Mouse (Mus musculus): ENCODE data around the gene Nav2.
A peak's percentile ranks its signal among the peaks of the same experiment; 100 is the strongest.

The Nav2 gene

GRCm38 (mm10) chr7:49496766-49497425 is 588.4 kb downstream of the Nav2 start:
- peaks cover 4% of the 10 kb centered on the region for H3K4me1 ChIP-seq (replicated peaks; ENCODE audit: low read depth, low read length)
- H3K4me3 ChIP-seq (replicated peaks; ENCODE audit: low read length), result peak overlapping the region; percentile 39; the same call in 1 of the 2 replicates
- no peak for TF ChIP-seq POU5F1 (IDR thresholded peaks at IDR 0.05; ENCODE audit: borderline replicate concordance, low read length)
- TF ChIP-seq NANOG (IDR thresholded peaks at IDR 0.05; ENCODE audit: borderline replicate concordance, low read length), result no peak
- TF ChIP-seq CTCF (conservative IDR thresholded peaks at IDR 0.05; ENCODE audit: low read length), result no peak
- no peaks in the 10 kb centered on the region for H3K27me3 ChIP-seq (ENCODE audit: insufficient read depth, low read length)
- no peaks in the 10 kb centered on the region for H3K9me3 ChIP-seq (ENCODE audit: low read length)
- peaks cover 6% of the 10 kb centered on the region for H3K36me3 ChIP-seq (ENCODE audit: insufficient read depth, low read length)

- TF ChIP-seq POU5F1 (IDR thresholded peaks at IDR 0.05; ENCODE audit: borderline replicate concordance, low read length) (no peak), NANOG (IDR thresholded peaks at IDR 0.05; ENCODE audit: borderline replicate concordance, low read length) (no peak), CTCF (conservative IDR thresholded peaks at IDR 0.05; ENCODE audit: low read length) (no peak)
- peaks cover 4% of the 10 kb centered on the region for H3K4me1 ChIP-seq (replicated peaks; ENCODE audit: low read depth, low read length)
- H3K4me3 ChIP-seq (replicated peaks; ENCODE audit: low read length), result peak overlapping the region; percentile 39; the same call in 1 of the 2 replicates
- H3K27me3 ChIP-seq (ENCODE audit: insufficient read depth, low read length), result no peaks in the 10 kb centered on the region
- peaks cover 4% of the 10 kb centered on the region; the same call in 1 of the 2 replicates for H3K36me3 ChIP-seq (ENCODE audit: insufficient read depth, low read length)
- no peaks in the 10 kb centered on the region for H3K9me3 ChIP-seq (ENCODE audit: low read length)
These were observed 588.9 kb downstream of the Nav2 start for GRCm38 (mm10) chr7:49497426-49497892.

- no peak overlapping the region for H3K4me3 ChIP-seq (replicated peaks; ENCODE audit: low read length)
- no peaks in the 10 kb centered on the region; the same call in 1 of the 2 replicates for H3K36me3 ChIP-seq (ENCODE audit: insufficient read depth, low read length)
- H3K27me3 ChIP-seq (ENCODE audit: insufficient read depth, low read length), result no peaks in the 10 kb centered on the region
- no peaks in the 10 kb centered on the region for H3K9me3 ChIP-seq (ENCODE audit: low read length)
- TF ChIP-seq NANOG (IDR thresholded peaks at IDR 0.05; ENCODE audit: borderline replicate concordance, low read length) (no peak), CTCF (conservative IDR thresholded peaks at IDR 0.05; ENCODE audit: low read length) (no peak), POU5F1 (IDR thresholded peaks at IDR 0.05; ENCODE audit: borderline replicate concordance, low read length) (no peak)
- peaks cover 20% of the 10 kb centered on the region for H3K4me1 ChIP-seq (replicated peaks; ENCODE audit: low read depth, low read length)
These were observed 591.1 kb downstream of the Nav2 start for GRCm38 (mm10) chr7:49499598-49499997.

- H3K4me1 ChIP-seq (replicated peaks; ENCODE audit: low read depth, low read length), result peaks cover 34% of the 10 kb centered on the region
- no peaks in the 10 kb centered on the region; the same call in 1 of the 2 replicates for H3K36me3 ChIP-seq (ENCODE audit: insufficient read depth, low read length)
- no peak overlapping the region for H3K4me3 ChIP-seq (replicated peaks; ENCODE audit: low read length)
- H3K27me3 ChIP-seq (ENCODE audit: insufficient read depth, low read length), result no peaks in the 10 kb centered on the region
- no peak for TF ChIP-seq NANOG (IDR thresholded peaks at IDR 0.05; ENCODE audit: borderline replicate concordance, low read length)
- no peak for TF ChIP-seq POU5F1 (IDR thresholded peaks at IDR 0.05; ENCODE audit: borderline replicate concordance, low read length)
- no peak for TF ChIP-seq CTCF (conservative IDR thresholded peaks at IDR 0.05; ENCODE audit: low read length)
- H3K9me3 ChIP-seq (ENCODE audit: low read length), result no peaks in the 10 kb centered on the region
These were observed 592.4 kb downstream of the Nav2 start for GRCm38 (mm10) chr7:49500916-49501315.

- Histone ChIP-seq H3K4me3 (replicated peaks; ENCODE audit: low read length) (no peak overlapping the region), H3K27me3 (ENCODE audit: insufficient read depth, low read length) (no peaks in the 10 kb centered on the region), H3K36me3 (ENCODE audit: insufficient read depth, low read length) (no peaks in the 10 kb centered on the region; the same call in 1 of the 2 replicates), H3K4me1 (replicated peaks; ENCODE audit: low read depth, low read length) (peaks cover 35% of the 10 kb centered on the region), H3K9me3 (ENCODE audit: low read length) (no peaks in the 10 kb centered on the region)
- TF ChIP-seq NANOG (IDR thresholded peaks at IDR 0.05; ENCODE audit: borderline replicate concordance, low read length) (no peak), CTCF (conservative IDR thresholded peaks at IDR 0.05; ENCODE audit: low read length) (no peak), POU5F1 (IDR thresholded peaks at IDR 0.05; ENCODE audit: borderline replicate concordance, low read length) (no peak)
These were observed 594.9 kb downstream of the Nav2 start for GRCm38 (mm10) chr7:49503419-49503818.

- H3K36me3 ChIP-seq (ENCODE audit: insufficient read depth, low read length), result no peaks in the 10 kb centered on the region; the same call in 1 of the 2 replicates
- no peak for TF ChIP-seq POU5F1 (IDR thresholded peaks at IDR 0.05; ENCODE audit: borderline replicate concordance, low read length)
- no peak for TF ChIP-seq CTCF (conservative IDR thresholded peaks at IDR 0.05; ENCODE audit: low read length)
- TF ChIP-seq NANOG (IDR thresholded peaks at IDR 0.05; ENCODE audit: borderline replicate concordance, low read length), result no peak
- no peaks in the 10 kb centered on the region for H3K27me3 ChIP-seq (ENCODE audit: insufficient read depth, low read length)
These were observed 595.4 kb downstream of the Nav2 start for GRCm38 (mm10) chr7:49503881-49504280.

GRCm38 (mm10) chr7:49504297-49504696 is 595.8 kb downstream of the Nav2 start:
- no peaks in the 10 kb centered on the region for H3K9me3 ChIP-seq (ENCODE audit: low read length)
- H3K4me3 ChIP-seq (replicated peaks; ENCODE audit: low read length), result no peak overlapping the region
- H3K36me3 ChIP-seq (ENCODE audit: insufficient read depth, low read length), result no peaks in the 10 kb centered on the region; the same call in 1 of the 2 replicates
- H3K27me3 ChIP-seq (ENCODE audit: insufficient read depth, low read length), result no peaks in the 10 kb centered on the region
- TF ChIP-seq POU5F1 (IDR thresholded peaks at IDR 0.05; ENCODE audit: borderline replicate concordance, low read length), result no peak
- TF ChIP-seq CTCF (conservative IDR thresholded peaks at IDR 0.05; ENCODE audit: low read length), result no peak
- no peak for TF ChIP-seq NANOG (IDR thresholded peaks at IDR 0.05; ENCODE audit: borderline replicate concordance, low read length)
- peaks cover 35% of the 10 kb centered on the region for H3K4me1 ChIP-seq (replicated peaks; ENCODE audit: low read depth, low read length)

More at GRCm38 (mm10) chr7:49503881-49504280, 595.4 kb downstream of the Nav2 start:
- H3K4me3 ChIP-seq (replicated peaks; ENCODE audit: low read length), result no peak overlapping the region
- H3K9me3 ChIP-seq (ENCODE audit: low read length), result no peaks in the 10 kb centered on the region
- peaks cover 35% of the 10 kb centered on the region for H3K4me1 ChIP-seq (replicated peaks; ENCODE audit: low read depth, low read length)

- H3K27me3 ChIP-seq (ENCODE audit: insufficient read depth, low read length), result no peaks in the 10 kb centered on the region
- no peak for TF ChIP-seq CTCF (conservative IDR thresholded peaks at IDR 0.05; ENCODE audit: low read length)
- no peak for TF ChIP-seq NANOG (IDR thresholded peaks at IDR 0.05; ENCODE audit: borderline replicate concordance, low read length)
- TF ChIP-seq POU5F1 (IDR thresholded peaks at IDR 0.05; ENCODE audit: borderline replicate concordance, low read length), result no peak
- no peak overlapping the region for H3K4me3 ChIP-seq (replicated peaks; ENCODE audit: low read length)
- H3K4me1 ChIP-seq (replicated peaks; ENCODE audit: low read depth, low read length), result peaks cover 37% of the 10 kb centered on the region
- no peaks in the 10 kb centered on the region for H3K9me3 ChIP-seq (ENCODE audit: low read length)
- no peaks in the 10 kb centered on the region; the same call in 1 of the 2 replicates for H3K36me3 ChIP-seq (ENCODE audit: insufficient read depth, low read length)
These were observed 596.5 kb downstream of the Nav2 start for GRCm38 (mm10) chr7:49505024-49505423.

Data from E14TG2a.4 (cell line).